Mouse (Mus musculus) CH12.LX (cell line): ENCODE results near the gene E130218I03Rik. TPM values are rescaled to one million over a fixed set of nuclear protein-coding genes. Genes with fewer than 3 reads are reported as not detected.

Source experiments
- DNase-seq: peaks from one replicate; pipeline ENCODE4 v3.0.0-alpha.2; 2013; ENCODE audit errors: extremely low read depth
- H3K27ac ChIP-seq: 2 replicates; pipeline ENCODE4 v1.5.1; 2012; ENCODE audit warnings: low read depth, mild to moderate bottlenecking, control low read depth, moderate library complexity; ENCODE audit not compliant: insufficient read depth
- H3K27me3 ChIP-seq: replicated peaks from 2 replicates; pipeline ENCODE3; 2012; ENCODE audit warnings: inconsistent platforms
- H3K36me3 ChIP-seq, 2 experiments: replicated peaks in 1 of 2; 2 replicates each; pipeline versions ENCODE3 to v1.6.1; 2012; ENCODE audit warnings: inconsistent platforms in 1 of 2, low read length in 1 of 2, mild to moderate bottlenecking in 1 of 2, mixed read lengths in 1 of 2, moderate library complexity in 1 of 2; ENCODE audit not compliant: control insufficient read depth in 1 of 2, insufficient read depth in 1 of 2
- H3K4me1 ChIP-seq, 2 experiments: 2 replicates each; pipeline ENCODE4 v1.6.1; 2012; ENCODE audit warnings: inconsistent platforms in 1 of 2, moderate library complexity in 1 of 2; ENCODE audit not compliant: insufficient read depth in 2 of 2, control insufficient read depth in 1 of 2
- H3K4me2 ChIP-seq: 2 replicates; pipeline ENCODE4 v1.6.1; 2012; ENCODE audit warnings: low read depth, mild to moderate bottlenecking, control low read depth; ENCODE audit not compliant: poor library complexity, insufficient read depth, severe bottlenecking
- H3K4me3 ChIP-seq, 3 experiments: fragments of 150-350 bp in 1 of 3; sonication (generic) in 1 of 3; replicated peaks in 1 of 3; 2 replicates each; pipeline versions ENCODE3 to v1.5.1; 2011 to 2012; ENCODE audit warnings: low read depth in 2 of 3, low read length in 2 of 3, mild to moderate bottlenecking in 2 of 3, moderate library complexity in 2 of 3, control low read depth in 1 of 3, improper control_type of control experiment in 1 of 3, inconsistent platforms in 1 of 3, mixed read lengths in 1 of 3; ENCODE audit not compliant: poor library complexity in 1 of 3
- H3K79me2 ChIP-seq: replicated peaks from 2 replicates; pipeline ENCODE4 v1.6.1; 2012; ENCODE audit warnings: mild to moderate bottlenecking, moderate library complexity; ENCODE audit not compliant: control insufficient read depth, poor library complexity, insufficient read depth, severe bottlenecking; ENCODE audit errors: extremely low read depth
- H3K9ac ChIP-seq: 2 replicates; pipeline ENCODE4 v1.6.1; 2012; ENCODE audit warnings: low read depth, mild to moderate bottlenecking, control low read depth, moderate library complexity; ENCODE audit not compliant: insufficient read depth
- H3K9me3 ChIP-seq: replicated peaks from 2 replicates; pipeline ENCODE3; 2012; ENCODE audit warnings: low read length, inconsistent platforms, mixed read lengths
- BHLHE40 ChIP-seq: IDR thresholded peaks from 2 replicates; pipeline ENCODE4 v1.6.1; 2011; ENCODE audit warnings: mild to moderate bottlenecking, low read depth, low read length, improper control_type of control experiment
- CHD1 ChIP-seq: IDR thresholded peaks from 2 replicates; pipeline ENCODE4 v1.6.1; 2012; ENCODE audit warnings: low read depth, low read length, improper control_type of control experiment, inconsistent platforms
- E2F4 ChIP-seq: IDR thresholded peaks from 2 replicates; pipeline ENCODE4 v1.6.1; 2011; ENCODE audit warnings: low read depth, low read length, improper control_type of control experiment; ENCODE audit not compliant: insufficient replicate concordance
- ELF1 ChIP-seq: IDR thresholded peaks from 2 replicates; pipeline ENCODE4 v1.6.1; 2014; ENCODE audit warnings: low read depth, mild to moderate bottlenecking, inconsistent platforms, low read length, improper control_type of control experiment
- EP300 ChIP-seq: IDR thresholded peaks from 2 replicates; pipeline ENCODE4 v1.6.1; 2011; ENCODE audit warnings: low read length, improper control_type of control experiment
- ETS1 ChIP-seq: conservative IDR thresholded peaks from 2 replicates; pipeline ENCODE4 v1.6.1; 2012; ENCODE audit warnings: low read depth, mild to moderate bottlenecking, inconsistent platforms, low read length, improper control_type of control experiment, moderate library complexity
- GABPA ChIP-seq: IDR thresholded peaks from 2 replicates; pipeline ENCODE4 v1.6.1; 2012; ENCODE audit warnings: low read depth, low read length, improper control_type of control experiment, inconsistent platforms; ENCODE audit not compliant: insufficient replicate concordance
- MAFK ChIP-seq: IDR thresholded peaks from 2 replicates; pipeline ENCODE4 v1.6.1; 2011; ENCODE audit warnings: low read length, improper control_type of control experiment; ENCODE audit not compliant: insufficient replicate concordance
- MAX ChIP-seq: IDR thresholded peaks from 2 replicates; pipeline ENCODE4 v1.6.1; 2011; ENCODE audit warnings: low read length, improper control_type of control experiment
- MEF2A ChIP-seq: IDR thresholded peaks from 2 replicates; pipeline ENCODE4 v1.6.1; 2014; ENCODE audit warnings: low read depth, mild to moderate bottlenecking, inconsistent platforms, low read length, improper control_type of control experiment, borderline replicate concordance
- MXI1 ChIP-seq: IDR thresholded peaks from 2 replicates; pipeline ENCODE4 v1.6.1; 2011; ENCODE audit warnings: mild to moderate bottlenecking, low read depth, low read length, improper control_type of control experiment
- MYC ChIP-seq: IDR thresholded peaks from 2 replicates; pipeline ENCODE4 v1.6.1; 2011; ENCODE audit warnings: low read depth, mild to moderate bottlenecking, improper control_type of control experiment, low read length
- NRF1 ChIP-seq: IDR thresholded peaks from 2 replicates; pipeline ENCODE4 v1.6.1; 2014; ENCODE audit warnings: low read depth, mild to moderate bottlenecking, inconsistent platforms, low read length, improper control_type of control experiment, moderate library complexity
- POLR2A ChIP-seq: IDR thresholded peaks from 2 replicates; pipeline ENCODE4 v1.6.1; 2011; ENCODE audit warnings: low read depth, mild to moderate bottlenecking, improper control_type of control experiment, low read length
- RAD21 ChIP-seq: IDR thresholded peaks from 2 replicates; pipeline ENCODE4 v1.6.1; 2011; ENCODE audit warnings: low read depth, mild to moderate bottlenecking, low read length, improper control_type of control experiment, moderate library complexity
- RCOR1 ChIP-seq: conservative IDR thresholded peaks from 2 replicates; pipeline ENCODE4 v1.6.1; 2012; ENCODE audit warnings: low read depth, mild to moderate bottlenecking, inconsistent platforms, low read length, improper control_type of control experiment
- SIN3A ChIP-seq: IDR thresholded peaks from 2 replicates; pipeline ENCODE4 v1.6.1; 2012; ENCODE audit warnings: low read length, improper control_type of control experiment, inconsistent platforms
- TCF12 ChIP-seq: IDR thresholded peaks from 2 replicates; pipeline ENCODE4 v1.6.1; 2014; ENCODE audit warnings: low read depth, mild to moderate bottlenecking, inconsistent platforms, low read length, improper control_type of control experiment
- UBTF ChIP-seq: IDR thresholded peaks from 2 replicates; pipeline ENCODE4 v1.6.1; 2012; ENCODE audit warnings: low read depth, mild to moderate bottlenecking, inconsistent platforms, low read length, improper control_type of control experiment, moderate library complexity
- ZKSCAN1 ChIP-seq: IDR thresholded peaks from 2 replicates; pipeline ENCODE4 v1.6.1; 2012; ENCODE audit warnings: low read depth, inconsistent platforms, low read length, improper control_type of control experiment, borderline replicate concordance
- ZMIZ1 ChIP-seq: IDR thresholded peaks from 2 replicates; pipeline ENCODE4 v1.6.1; 2012; ENCODE audit warnings: low read depth, mild to moderate bottlenecking, inconsistent platforms, low read length, improper control_type of control experiment
- ZNF384 ChIP-seq: IDR thresholded peaks from 2 replicates; pipeline ENCODE4 v1.6.1; 2012; ENCODE audit warnings: low read depth, low read length, improper control_type of control experiment, inconsistent platforms
- dilution Hi-C: fragments of 300-500 bp; cut with MboI; formaldehyde crosslinking; loops from 2 replicates; pipeline ENCODE4 v1.14.3; 2020; ENCODE audit warnings: low sequenced_read_pairs; ENCODE audit not compliant: extremely low pct_unique_long_range_greater_than_20kb, extremely low pct_ligation_motif_present
- in situ Hi-C: fragments of 300-500 bp; cut with MboI; formaldehyde crosslinking; loops from 3 replicates; pipeline ENCODE4 v1.14.3; 2019; ENCODE audit warnings: low sequenced_read_pairs, low pct_ligation_motif_present, low pct_unique_long_range_greater_than_20kb, mixed read lengths
- polyA plus RNA-seq: library from polyadenylated mRNA; unstranded; fragments of >175 nt; gene quantifications from 2 replicates; pipeline ENCODE4 v1.2.1, GENCODE M21; 2012; ENCODE audit warnings: low read depth; ENCODE audit not compliant: insufficient read length
- total RNA-seq, 2 experiments: library from RNA; depleted of rRNA; stranded (reverse); fragments of 300-350 nt in 1 of 2; fragments of >200 nt in 1 of 2; gene quantifications; 2 replicates each; pipeline ENCODE4 v1.2.3; 2012 to 2014

Gene E130218I03Rik
- total and polyA plus RNA-seq, 3 experiments, result 1.6 to 2.9 TPM; not detected in 1

DNA sequence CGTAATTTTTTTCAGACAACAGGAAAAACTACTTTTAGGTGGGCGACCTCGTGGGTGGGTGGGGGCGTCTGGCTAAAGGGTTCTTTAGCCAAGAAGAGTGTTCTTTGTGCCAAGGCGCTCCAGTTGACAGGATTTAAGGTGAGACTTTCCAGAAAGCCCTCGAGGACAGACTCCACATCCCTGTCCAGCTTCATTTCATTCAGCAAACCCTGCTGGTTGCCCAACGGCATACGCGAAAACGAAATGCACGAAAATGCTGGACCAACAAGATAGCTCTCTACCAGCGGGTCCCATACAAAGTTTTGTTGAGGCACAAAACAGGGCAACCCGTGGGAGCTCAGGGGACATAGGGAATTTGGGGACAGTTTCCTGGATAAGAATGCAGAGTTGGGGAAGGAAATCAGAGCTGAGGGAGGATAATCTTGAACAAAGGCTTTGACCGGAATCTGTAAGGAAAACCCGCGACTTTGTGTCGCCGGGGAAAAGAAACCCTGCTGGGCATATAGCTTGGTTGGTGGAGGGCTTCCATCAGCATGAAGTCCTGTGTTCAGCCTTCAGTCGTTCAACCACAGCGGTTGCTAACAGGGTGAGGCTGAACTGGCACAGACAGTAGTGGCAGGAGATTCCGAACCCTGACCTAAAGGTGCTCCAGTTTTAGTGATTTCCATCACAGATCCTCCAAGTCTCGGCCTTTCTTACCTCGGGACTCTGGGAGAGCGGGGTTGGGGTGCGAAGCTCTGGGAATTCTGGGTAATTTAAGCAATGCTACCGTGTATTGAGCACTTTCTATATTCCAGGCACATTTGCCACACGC is 6.9 kb downstream of the E130218I03Rik start:
- H3K9ac ChIP-seq, result no peak overlapping the region
- DNase-seq, result no peak
- dilution Hi-C loops, result no loop called here
- no peak overlapping the region for H3K27ac ChIP-seq
- no peaks in the 10 kb centered on the region for H3K79me2 ChIP-seq
- H3K4me1 ChIP-seq, result peaks cover 0 to 12% of the 10 kb centered on the region in 2 experiments; a peak in 1 of 4 replicates
- TF ChIP-seq NRF1 (no peak), ELF1 (no peak)
- peaks cover 92% of the 10 kb centered on the region for H3K27me3 ChIP-seq
- peaks cover 12% of the 10 kb centered on the region for H3K9me3 ChIP-seq
- no peaks in the 10 kb centered on the region for H3K36me3 ChIP-seq
- H3K4me2 ChIP-seq, result peak overlapping the region; percentile 42
- H3K4me3 ChIP-seq, result no peak overlapping the region
- in situ Hi-C loops, result loop anchor here (25.0 kb wide), 1 partner anchor 237 kb away; the partner anchor contains the start of gene Paqr7

DNA sequence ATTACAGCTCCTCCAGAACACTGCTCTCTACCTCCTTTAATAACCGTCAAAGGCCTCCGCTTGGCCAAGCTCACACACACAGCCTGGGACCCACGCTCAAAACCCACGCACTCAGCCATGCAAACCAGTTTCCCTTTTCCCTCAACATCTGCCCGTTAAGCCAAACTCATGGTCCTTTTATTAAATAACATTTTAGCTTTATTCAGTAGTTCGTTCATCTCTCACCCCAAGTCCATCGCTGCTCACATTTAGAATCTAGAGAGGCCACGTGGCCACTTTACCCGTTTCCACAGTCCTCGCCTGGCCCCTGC is 7.4 kb downstream of the E130218I03Rik start:
- dilution Hi-C loops, result no loop called here
- Histone ChIP-seq H3K4me1 (peaks cover 0 to 9% of the 10 kb centered on the region in 2 experiments; a peak in 1 of 4 replicates), H3K9ac (no peak overlapping the region), H3K36me3 (no peaks in the 10 kb centered on the region), H3K9me3 (peaks cover 12% of the 10 kb centered on the region), H3K27ac (no peak overlapping the region), H3K4me2 (no peak overlapping the region), H3K27me3 (peaks cover 89% of the 10 kb centered on the region), H3K4me3 (no peak overlapping the region), H3K79me2 (no peaks in the 10 kb centered on the region)
- DNase-seq, result no peak
- in situ Hi-C loops, result loop anchor here (25.0 kb wide), 1 partner anchor 236 kb away; the partner anchor contains the start of gene Paqr7
- TF ChIP-seq EP300 (no peak), MYC (no peak)

DNA sequence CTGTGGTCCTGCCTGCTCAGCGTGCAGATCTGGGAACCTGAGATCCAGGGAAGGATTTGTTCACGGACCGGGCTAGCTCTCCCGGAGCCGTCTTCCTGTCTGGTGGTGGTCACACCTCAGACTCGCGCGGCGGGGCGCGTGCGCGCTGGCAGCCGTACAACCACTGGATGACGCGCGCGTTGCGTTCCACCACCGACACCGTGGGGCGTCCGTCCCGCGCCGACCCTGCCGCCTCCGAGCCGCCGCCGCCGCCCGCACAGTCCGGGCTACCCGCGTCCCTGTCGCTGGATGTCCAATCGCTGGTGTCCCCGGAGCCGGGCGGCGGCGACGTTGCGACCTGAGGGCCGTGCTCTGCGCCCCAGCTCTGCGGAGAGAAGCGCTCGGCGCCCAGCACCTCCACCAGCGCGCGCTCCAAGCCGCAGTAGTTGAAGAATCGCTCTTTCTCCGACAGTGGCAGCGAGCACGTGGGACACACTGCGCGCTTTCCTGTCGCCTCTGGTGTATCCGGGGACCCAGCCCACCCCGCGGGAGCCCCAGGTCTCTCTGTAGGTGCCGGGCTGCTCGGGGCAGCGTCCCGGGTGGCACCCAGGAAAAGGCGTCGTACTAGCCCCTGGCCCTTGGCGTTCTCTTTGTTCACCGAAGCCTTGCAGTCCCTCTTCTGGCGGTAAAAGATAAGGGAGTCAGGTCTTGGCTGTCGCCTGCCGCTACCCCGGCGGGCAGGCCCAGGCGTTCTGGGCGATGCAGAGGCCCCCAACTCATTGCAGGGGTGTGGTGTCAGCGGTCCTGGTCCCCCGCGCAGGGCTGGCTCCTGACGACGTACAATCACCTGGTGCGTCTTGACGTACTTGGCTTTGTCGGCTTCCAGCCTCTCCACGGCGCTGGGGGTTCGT is 8.0 kb downstream of the E130218I03Rik start:
- H3K27ac ChIP-seq, result no peak overlapping the region
- dilution Hi-C loops, result no loop called here
- no peak overlapping the region for H3K4me2 ChIP-seq
- H3K36me3 ChIP-seq, result no peaks in the 10 kb centered on the region
- in situ Hi-C loops, result loop anchor here (25.0 kb wide), 1 partner anchor 236 kb away; the partner anchor contains the start of gene Paqr7
- H3K9me3 ChIP-seq, result peaks cover 12% of the 10 kb centered on the region
- no peak overlapping the region for H3K9ac ChIP-seq
- TF ChIP-seq TCF12, result no peak
- TF ChIP-seq MAX, result no peak
- TF ChIP-seq ZMIZ1, result no peak
- no peak for TF ChIP-seq GABPA
- TF ChIP-seq POLR2A, result no peak
- no peak for TF ChIP-seq MYC
- TF ChIP-seq CHD1, result no peak
- TF ChIP-seq MEF2A, result no peak
- TF ChIP-seq BHLHE40, result no peak
- TF ChIP-seq UBTF, result no peak
- no peak for TF ChIP-seq ZNF384
- TF ChIP-seq E2F4, result no peak
- no peak for TF ChIP-seq MXI1
- TF ChIP-seq RCOR1, result no peak
- no peak for TF ChIP-seq SIN3A
- no peak for TF ChIP-seq ETS1
- TF ChIP-seq ZKSCAN1, result no peak
- no peak for TF ChIP-seq RAD21
- TF ChIP-seq MAFK, result no peak
- peaks cover 3 to 5% of the 10 kb centered on the region in 2 experiments; a peak in 3 of 4 replicates for H3K4me1 ChIP-seq
- no peaks in the 10 kb centered on the region for H3K79me2 ChIP-seq
- peaks cover 83% of the 10 kb centered on the region for H3K27me3 ChIP-seq
- DNase-seq, result no peak
- no peak overlapping the region for H3K4me3 ChIP-seq
